Mouse (Mus musculus) kidney, postnatal 0 days (tissue): ENCODE measurements around the gene Zfp428. TPM values are rescaled to one million over a fixed set of nuclear protein-coding genes. Genes with fewer than 3 reads are reported as not detected.

Source experiments
- ATAC-seq: fragments of 200-750 bp; cut with Nextera tagmentation; replicated peaks from 2 replicates; pipeline ENCODE4 v1.8.0; 2017; ENCODE audit warnings: low read depth, moderate number of reproducible peaks, moderate TSS enrichment, moderate library complexity; ENCODE audit not compliant: low FRiP score
- DNase-seq: peaks from one replicate; pipeline ENCODE4 v3.0.0-alpha.2; 2016; ENCODE audit warnings: low spot score
- H3K27ac ChIP-seq: fragments of 300-500 bp; sonication (generic); 2 replicates; pipeline ENCODE4 v1.5.1; 2014; ENCODE audit warnings: mild to moderate bottlenecking
- H3K27me3 ChIP-seq: fragments of 300-500 bp; sonication (generic); 2 replicates; pipeline ENCODE4 v1.6.1; 2014; ENCODE audit warnings: low read length, mixed read lengths; ENCODE audit not compliant: insufficient read depth
- H3K36me3 ChIP-seq: fragments of 300-500 bp; sonication (generic); 2 replicates; pipeline ENCODE4 v1.6.1; 2014; ENCODE audit warnings: low read length, mixed read lengths; ENCODE audit not compliant: insufficient read depth
- H3K4me1 ChIP-seq: fragments of 300-500 bp; sonication (generic); replicated peaks from 2 replicates; pipeline ENCODE4 v1.6.1; 2014; ENCODE audit warnings: antibody characterized with exemption, low read length, mixed read lengths; ENCODE audit not compliant: insufficient read depth
- H3K4me2 ChIP-seq: fragments of 300-500 bp; sonication (generic); 2 replicates; pipeline ENCODE4 v1.6.1; 2014; ENCODE audit warnings: mild to moderate bottlenecking, low read length, moderate library complexity, mixed read lengths
- H3K4me3 ChIP-seq: fragments of 300-500 bp; sonication (generic); replicated peaks from 2 replicates; pipeline ENCODE4 v1.5.1; 2014; ENCODE audit warnings: low read depth, low read length
- H3K9ac ChIP-seq: fragments of 300-500 bp; sonication (generic); 2 replicates; pipeline ENCODE4 v1.6.1; 2014; ENCODE audit warnings: low read depth, low read length
- H3K9me3 ChIP-seq: fragments of 300-500 bp; sonication (generic); replicated peaks from 2 replicates; pipeline ENCODE4 v1.6.1; 2016; ENCODE audit warnings: low read length, inconsistent platforms, mixed read lengths
- CTCF ChIP-seq: IDR thresholded peaks from 2 replicates; pipeline ENCODE4 v1.5.1; 2016; ENCODE audit warnings: antibody characterized with exemption, low read depth, mild to moderate bottlenecking, moderate library complexity
- WGBS: fragments of 180-500 bp; shearing (Covaris S2); extraction: QIAGEN DNeasy Blood & Tissue Kit; methylation state at CpG from one replicate; pipeline ENCODE4 v1.1.7; 2014; 5-methylcytosine and 5-hydroxymethylcytosine counted together
- polyA plus RNA-seq: library from polyadenylated mRNA; unstranded; fragments of >200 nt; fragmentation: Nextera tagmentation; extraction: Ambion mirVana; gene quantifications from 2 replicates; pipeline ENCODE4 v1.2.1, GENCODE M21; 2015

The Zfp428 gene
- polyA plus RNA-seq, 1 experiment from 2014 or later, result 41.4 TPM

GRCm38 (mm10) chr7:24501492-24501891, 5.3 kb upstream of the Zfp428 start:
- Histone ChIP-seq H3K4me1 (peaks cover 8% of the 10 kb centered on the region; the same call in 1 of the 2 replicates), H3K27ac (no peak overlapping the region), H3K9me3 (no peaks in the 10 kb centered on the region), H3K36me3 (no peaks in the 10 kb centered on the region), H3K4me2 (no peak overlapping the region), H3K27me3 (0 out of 2 replicates have a peak, but pooled peaks cover 11% of the 10 kb centered on the region), H3K9ac (no peak overlapping the region), H3K4me3 (no peak overlapping the region)
- no peak for DNase-seq
- peak; percentile 35; the same call in 1 of the 2 replicates for TF ChIP-seq CTCF
- 64% methylated on average over 21 of the region's 21 CpGs for WGBS
- ATAC-seq, result no peak

- H3K27ac ChIP-seq, result no peak overlapping the region
- H3K9me3 ChIP-seq, result no peaks in the 10 kb centered on the region
- 0 out of 2 replicates have a peak, but pooled peaks cover 8% of the 10 kb centered on the region for H3K27me3 ChIP-seq
- WGBS, result 27% methylated on average over 9 of the region's 10 CpGs
- DNase-seq, result no peak
- H3K4me3 ChIP-seq, result no peak overlapping the region
- ATAC-seq, result no peak
- no peak for TF ChIP-seq CTCF
- no peak overlapping the region for H3K4me2 ChIP-seq
- no peak overlapping the region for H3K9ac ChIP-seq
- peaks cover 11% of the 10 kb centered on the region; the same call in 1 of the 2 replicates for H3K4me1 ChIP-seq
- H3K36me3 ChIP-seq, result no peaks in the 10 kb centered on the region
Observed at GRCm38 (mm10) chr7:24504004-24504403, 2.8 kb upstream of the Zfp428 start.

- ATAC-seq, result no peak
- Histone ChIP-seq H3K9ac (no peak overlapping the region), H3K27me3 (0 out of 2 replicates have a peak, but pooled peaks cover 7% of the 10 kb centered on the region), H3K4me3 (no peak overlapping the region), H3K4me2 (no peak overlapping the region), H3K27ac (no peak overlapping the region), H3K9me3 (no peaks in the 10 kb centered on the region), H3K4me1 (peaks cover 10% of the 10 kb centered on the region; the same call in 1 of the 2 replicates), H3K36me3 (no peaks in the 10 kb centered on the region)
- WGBS, result 13% methylated on average over 4 of the region's 4 CpGs
- no peak for TF ChIP-seq CTCF
- no peak for DNase-seq
Observed at GRCm38 (mm10) chr7:24504868-24505267, 1.9 kb upstream of the Zfp428 start.

GRCm38 (mm10) chr7:24505447-24506064, 1.2 kb upstream of the Zfp428 start:
- Histone ChIP-seq H3K4me2 (0 out of 2 replicates have a peak overlapping the region, but pooled peaks have one; percentile 81), H3K9ac (no peak overlapping the region), H3K4me3 (no peak overlapping the region), H3K9me3 (no peaks in the 10 kb centered on the region), H3K36me3 (no peaks in the 10 kb centered on the region), H3K27ac (no peak overlapping the region), H3K4me1 (0 out of 2 replicates have a peak, but pooled peaks cover 4% of the 10 kb centered on the region), H3K27me3 (0 out of 2 replicates have a peak, but pooled peaks cover 3% of the 10 kb centered on the region)
- DNase-seq (no peak), ATAC-seq (no peak)
- whole genome bisulfite sequencing, result 33% methylated on average over 15 of the region's 15 CpGs
- TF ChIP-seq CTCF, result no peak

GRCm38 (mm10) chr7:24506065-24506459, 744 bp upstream of the Zfp428 start:
- Histone ChIP-seq H3K36me3 (no peaks in the 10 kb centered on the region), H3K4me2 (peak overlapping the region; percentile 81), H3K27me3 (no peaks in the 10 kb centered on the region), H3K27ac (peak overlapping the region; percentile 98), H3K9ac (peak overlapping the region; percentile 90; the same call in 1 of the 2 replicates), H3K4me3 (peak overlapping the region; percentile 58; the same call in 1 of the 2 replicates), H3K4me1 (0 out of 2 replicates have a peak, but pooled peaks cover 4% of the 10 kb centered on the region), H3K9me3 (no peaks in the 10 kb centered on the region)
- ATAC-seq (no peak), DNase-seq (no peak)
- TF ChIP-seq CTCF, result no peak
- 15% methylated on average over 3 of the region's 3 CpGs for WGBS

GRCm38 (mm10) chr7:24506476-24506837, 349 bp upstream of the Zfp428 start:
- under 1% methylated on average over 12 of the region's 12 CpGs for WGBS
- H3K4me1 ChIP-seq, result 0 out of 2 replicates have a peak, but pooled peaks cover 4% of the 10 kb centered on the region
- H3K27me3 ChIP-seq, result no peaks in the 10 kb centered on the region
- H3K36me3 ChIP-seq, result no peaks in the 10 kb centered on the region
- peak overlapping the region; percentile 81 for H3K4me2 ChIP-seq
- H3K27ac ChIP-seq, result peak overlapping the region; percentile 98
- DNase-seq (peak; percentile 41), ATAC-seq (no peak)
- peak overlapping the region; percentile 58 for H3K4me3 ChIP-seq
- TF ChIP-seq CTCF, result no peak
- H3K9me3 ChIP-seq, result no peaks in the 10 kb centered on the region
- peak overlapping the region; percentile 90 for H3K9ac ChIP-seq
